Mouse (Mus musculus) monocyte, adult 2 months (primary cell): Measurements from ENCODE around the gene Kcnip3.

Experiments used
- DNase-seq, 2 experiments: peaks; one replicate each; pipeline ENCODE4 v3.0.0; 2022; ENCODE audit warnings: low spot score in 2 of 2, low read depth in 1 of 2

Kcnip3 gene

DNA sequence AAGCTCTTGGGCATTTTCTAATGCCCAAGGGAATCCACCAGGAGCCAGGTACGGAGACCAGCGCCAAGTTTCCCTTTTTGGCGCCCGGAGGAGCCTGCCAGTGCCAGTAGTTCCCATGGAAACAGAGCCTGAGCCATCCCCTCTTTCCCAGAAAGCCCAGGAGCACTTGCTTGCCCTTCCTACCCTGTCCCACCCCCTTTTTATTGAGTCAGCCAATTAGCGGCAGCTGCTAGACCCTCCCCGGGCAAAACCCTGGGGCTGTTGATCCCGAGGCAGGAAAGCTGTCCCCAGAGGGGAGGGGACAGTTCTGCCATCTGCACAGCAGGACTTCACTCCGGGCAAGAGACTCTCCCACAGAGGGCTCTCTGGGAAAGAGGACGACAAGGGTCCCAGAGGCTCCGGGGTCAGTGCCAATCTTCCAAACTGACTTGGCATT is at the start of gene Kcnip3:
Gene Kcnip3, minus strand, starts transcription at position 89 of the 436 bp plus-strand sequence.
- no peak for DNase-seq

- DNase-seq = peak in 1 of 2 experiments; percentile 35
Measured at GRCm38 (mm10) chr2:127559070-127559966, 37.4 kb upstream of the Kcnip3 start.

DNA sequence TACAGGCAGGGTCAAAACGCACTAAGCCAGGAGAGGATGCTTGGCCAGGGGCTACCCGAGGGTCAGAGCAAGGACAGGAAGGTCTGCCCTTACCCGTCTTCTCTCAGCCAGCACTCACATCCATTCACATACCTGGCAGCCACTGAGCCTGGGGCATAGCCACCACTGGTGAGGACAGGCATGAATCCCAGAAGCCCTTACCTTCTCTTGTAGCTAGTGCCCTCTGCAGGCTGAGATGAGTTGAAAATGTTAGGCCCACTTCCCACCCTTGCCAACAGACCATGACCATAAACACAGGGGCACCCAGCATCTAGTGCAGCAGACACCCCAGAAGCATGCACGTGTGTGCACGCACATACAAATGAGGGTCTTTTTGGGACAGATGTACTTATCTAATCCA is 29.2 kb upstream of the Kcnip3 start:
- DNase-seq = no peak

GRCm38 (mm10) chr2:127550446-127550845 is 28.6 kb upstream of the Kcnip3 start:
- DNase-seq = no peak

- no peak for DNase-seq
Measured at GRCm38 (mm10) chr2:127549711-127550110, 27.8 kb upstream of the Kcnip3 start.

DNA sequence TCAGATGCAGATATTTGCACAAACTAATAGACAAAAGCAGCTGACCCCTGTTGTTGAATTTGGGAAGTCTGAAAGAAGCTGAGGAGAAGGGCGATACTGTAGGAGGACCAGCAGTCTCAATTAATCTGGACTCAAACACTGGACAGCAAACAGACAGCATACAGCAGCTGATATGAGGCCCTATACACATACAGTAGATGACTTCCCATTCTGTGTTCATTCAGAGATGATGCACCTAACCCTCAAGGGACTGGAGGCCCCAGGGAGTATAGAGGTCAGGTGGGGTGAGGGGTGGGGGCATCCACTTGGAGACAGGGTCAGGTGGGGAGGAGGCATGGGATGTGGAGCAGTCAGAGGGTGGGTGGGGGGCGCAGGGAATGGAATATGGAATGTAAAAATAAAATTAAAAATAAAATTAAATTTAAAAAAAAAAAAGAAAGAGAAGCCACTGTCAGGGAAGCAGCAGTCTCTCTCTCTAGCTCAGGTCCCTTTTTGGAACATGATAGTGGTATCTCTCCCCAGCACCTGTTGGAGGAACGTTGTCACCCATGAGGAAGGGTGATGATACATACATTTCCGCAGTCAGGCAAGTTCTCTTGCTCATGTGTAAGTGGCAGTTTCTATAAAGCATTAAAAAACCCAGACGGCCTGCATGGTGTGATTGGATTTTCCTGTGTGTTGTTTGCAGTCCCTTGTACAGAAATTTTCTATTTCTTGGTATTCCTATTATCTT is 26.6 kb upstream of the Kcnip3 start:
- DNase-seq = no peak

GRCm38 (mm10) chr2:127541697-127542096 is 19.8 kb upstream of the Kcnip3 start:
- no peak for DNase-seq

DNA sequence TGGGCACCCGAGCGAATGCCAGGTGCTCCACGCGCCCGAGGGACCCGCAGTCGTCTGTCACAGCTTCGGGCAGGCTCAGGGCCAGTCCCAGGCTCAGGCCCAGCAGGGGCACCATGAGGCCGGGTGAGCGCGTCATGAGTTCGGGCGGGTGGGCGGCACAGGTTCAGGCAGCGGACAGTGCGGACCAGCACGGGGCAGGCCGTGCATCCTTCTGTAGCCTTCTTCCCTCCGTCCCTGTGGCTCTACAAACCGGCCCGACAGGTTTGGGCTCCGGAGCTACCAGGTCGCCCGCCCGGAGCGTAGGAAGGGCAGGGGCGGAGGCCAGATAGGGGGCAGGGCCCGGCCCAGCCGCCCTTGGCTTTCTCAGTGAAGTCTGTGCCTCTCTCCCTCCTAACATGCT is 19.3 kb upstream of the Kcnip3 start, which contains the start of gene Prom2:
Gene Prom2, minus strand, starts transcription at position 283 of the 400 bp plus-strand sequence.
- no peak for DNase-seq

DNA sequence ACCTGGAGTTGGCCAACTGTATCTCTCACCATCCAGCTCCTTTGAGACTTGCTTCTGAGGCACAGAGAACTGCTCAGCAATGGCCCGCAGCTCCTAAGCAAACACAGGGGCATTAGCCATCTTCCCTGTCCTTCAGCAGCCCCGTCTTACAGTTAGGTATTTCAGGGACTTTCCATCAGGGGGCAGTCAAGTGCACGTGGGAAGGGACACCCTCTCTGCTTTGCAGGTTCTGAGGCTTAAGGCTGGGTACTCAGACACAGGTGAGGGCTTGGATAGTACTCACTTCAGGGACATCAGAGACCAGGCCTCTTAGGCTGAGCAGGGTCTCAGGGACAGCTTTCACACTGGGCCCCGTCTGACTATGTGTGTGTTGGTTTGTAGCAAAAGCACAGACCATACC is 17.6 kb upstream of the Kcnip3 start:
- no peak for DNase-seq

DNA sequence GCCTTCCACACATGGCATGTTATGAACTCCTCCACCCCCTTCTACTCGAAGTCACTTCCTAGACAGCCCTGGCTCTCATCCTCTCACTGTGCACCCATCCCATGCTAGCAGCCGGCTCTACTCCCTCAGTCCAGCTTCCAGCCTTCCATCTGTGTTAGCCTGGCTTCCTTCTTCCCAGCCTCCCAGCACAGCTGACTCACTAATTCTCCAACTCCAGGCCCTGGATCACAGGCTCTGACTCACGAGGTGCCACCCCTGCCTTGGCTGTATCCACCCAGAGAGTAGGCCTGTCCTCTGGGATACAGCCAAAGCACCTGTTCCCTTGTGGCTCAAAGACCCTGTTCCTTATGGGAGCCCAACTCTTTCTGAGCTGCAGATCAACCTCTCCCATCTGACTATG is 15.7 kb upstream of the Kcnip3 start:
- no peak for DNase-seq

- no peak for DNase-seq
Measured at GRCm38 (mm10) chr2:127535363-127535762, 13.5 kb upstream of the Kcnip3 start.

DNA sequence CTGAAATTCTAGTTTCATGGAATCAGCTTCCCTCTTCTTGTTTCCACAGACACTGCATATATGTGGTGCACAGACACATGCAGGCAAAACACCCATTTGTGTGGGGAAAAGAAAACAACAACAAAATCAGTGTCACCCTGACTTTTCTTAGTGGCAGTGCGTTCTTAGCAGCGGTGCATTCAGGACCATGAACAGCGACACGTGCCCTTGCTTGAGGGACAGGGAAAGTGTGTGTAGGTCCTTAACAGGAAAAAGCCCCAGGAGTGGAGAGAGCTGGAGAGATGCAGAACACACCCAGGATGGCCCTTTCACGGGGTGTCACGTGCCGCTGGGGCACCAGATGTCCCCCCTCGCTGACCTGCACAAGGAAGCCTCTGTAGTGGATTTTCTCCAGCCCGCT is 10.5 kb upstream of the Kcnip3 start:
- DNase-seq = no peak

GRCm38 (mm10) chr2:127531592-127531991 is 9.7 kb upstream of the Kcnip3 start:
- DNase-seq = no peak

DNA sequence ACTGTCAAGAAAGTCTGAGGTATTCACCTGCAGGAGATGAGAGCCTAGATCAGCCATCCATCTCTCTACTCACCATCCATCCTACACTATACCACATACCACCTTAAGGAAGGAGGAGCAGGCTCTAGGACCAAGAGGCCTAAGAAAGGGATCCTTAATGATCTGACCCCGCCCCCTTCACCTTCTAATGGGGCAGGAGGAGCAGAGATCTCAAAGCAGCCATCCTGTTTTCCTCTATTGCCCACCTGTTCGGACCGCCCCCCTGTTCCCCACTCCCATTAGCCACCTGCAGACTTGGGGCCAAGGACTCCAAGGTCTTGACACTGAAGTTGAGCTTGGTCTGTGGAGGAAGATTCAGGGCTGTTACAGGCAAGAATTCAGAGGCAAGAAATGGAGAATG is 8.5 kb upstream of the Kcnip3 start:
- no peak for DNase-seq

DNA sequence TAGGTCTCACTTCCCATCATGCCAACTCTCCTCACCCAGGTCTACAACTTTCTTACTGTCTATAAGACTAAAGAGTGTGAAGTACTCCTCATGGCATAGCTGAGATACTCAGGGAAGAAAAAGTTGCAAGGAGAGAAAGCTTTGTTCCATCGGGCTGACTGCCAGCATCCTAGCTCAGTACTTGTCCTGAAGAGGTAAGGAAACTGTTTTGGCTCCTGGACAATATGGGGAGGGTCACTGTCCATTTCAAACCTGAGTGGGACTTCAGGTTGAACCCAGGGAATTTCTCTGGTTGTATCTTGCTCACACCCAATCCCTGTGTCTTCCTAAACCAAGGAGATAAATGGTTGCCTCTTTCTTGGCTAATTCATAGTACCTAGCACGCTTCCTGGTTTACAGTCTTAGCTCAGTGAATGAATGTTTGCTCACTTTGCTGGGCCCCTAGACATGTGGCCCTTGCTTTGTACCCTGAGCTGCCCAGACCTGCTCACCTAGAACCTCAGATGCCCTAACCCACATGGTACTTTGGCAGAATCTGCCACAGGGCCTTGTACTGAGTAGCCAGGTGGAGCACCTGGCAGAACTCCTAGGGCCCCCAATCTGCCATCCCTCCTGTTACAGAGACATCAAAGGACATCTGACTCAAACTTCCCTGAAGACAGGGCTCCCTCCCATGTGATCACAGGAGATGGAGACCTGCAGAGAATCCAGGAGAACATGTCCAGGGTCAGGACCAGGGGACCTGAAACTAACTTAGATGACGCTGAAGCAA is 3.3 kb upstream of the Kcnip3 start:
- no peak for DNase-seq

DNA sequence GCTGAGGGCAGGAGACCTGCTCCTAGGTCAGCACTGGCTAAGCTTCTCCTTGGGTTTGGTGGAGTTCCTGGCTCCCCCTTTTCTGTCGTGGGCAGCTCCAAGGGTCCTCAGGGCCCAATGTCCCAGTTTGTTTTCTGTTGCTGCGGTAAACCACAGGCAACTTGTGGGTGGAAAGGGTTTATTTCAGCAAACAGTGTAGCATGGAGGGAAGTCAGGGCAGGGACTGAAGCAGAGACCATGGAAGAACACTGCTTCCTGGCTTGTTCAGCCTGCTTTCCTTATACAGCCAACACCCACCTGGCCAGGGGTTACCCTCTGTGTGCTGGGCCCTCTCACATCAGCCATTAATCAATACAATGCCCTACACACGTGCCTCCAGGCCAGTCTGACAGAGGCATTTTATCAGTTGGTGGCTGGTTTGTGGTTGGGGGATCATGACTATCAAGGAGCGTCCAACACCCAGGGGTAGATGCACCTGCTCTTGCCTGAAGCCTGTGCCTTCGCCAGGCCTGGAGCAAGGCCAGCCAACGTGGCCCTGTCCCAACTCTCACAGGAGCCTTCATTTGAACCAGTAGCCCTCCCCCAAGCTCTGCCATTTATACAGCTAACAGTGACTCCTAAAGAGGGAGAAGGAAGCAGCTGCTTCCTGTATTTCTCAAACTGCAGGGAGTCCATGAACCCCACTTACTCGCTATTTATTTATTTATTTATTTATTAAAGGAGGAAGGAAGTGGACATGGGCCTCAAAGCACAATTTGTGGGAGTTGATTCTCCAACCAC is 2.2 kb upstream of the Kcnip3 start:
- DNase-seq = no peak

DNA sequence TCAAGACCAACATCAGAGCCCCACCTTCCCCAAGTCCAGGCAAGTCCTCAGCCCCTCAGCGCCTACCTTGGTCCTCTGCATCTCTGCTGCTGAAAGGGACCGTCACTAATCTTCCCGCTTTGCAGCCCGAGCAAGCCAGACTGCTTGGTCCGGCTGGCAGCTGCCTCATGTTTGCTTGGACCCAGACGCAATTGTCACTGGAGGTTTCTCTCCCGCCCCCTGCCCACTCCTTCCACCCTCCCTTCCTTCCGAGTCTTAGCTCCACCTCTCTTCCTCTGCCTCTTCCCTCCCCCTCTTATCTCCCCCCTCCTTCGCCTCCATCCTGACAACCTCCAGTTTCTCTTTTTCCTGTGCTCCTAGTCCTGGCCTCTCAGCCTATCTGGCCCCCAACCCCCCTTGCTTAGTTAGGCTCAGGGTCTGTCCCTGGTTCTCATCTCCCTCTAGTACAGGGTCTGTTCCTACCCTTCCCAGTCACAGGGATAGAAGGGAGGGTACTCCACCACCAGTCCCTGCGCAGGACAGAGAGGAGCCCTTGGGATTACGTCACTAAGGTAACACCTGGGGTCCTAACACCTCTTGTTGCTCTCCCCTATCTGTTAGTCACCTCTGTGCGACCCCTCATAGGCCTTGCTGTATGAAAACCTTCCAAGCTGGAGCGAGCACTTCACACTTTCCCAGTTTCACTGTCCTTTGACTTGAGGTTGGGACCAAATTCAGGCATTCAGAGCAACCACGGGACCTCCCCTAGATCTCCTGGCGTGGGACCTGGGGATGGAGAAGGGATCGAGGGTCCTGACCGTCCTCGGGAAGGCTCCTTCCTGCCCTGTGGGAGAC is 505 bp downstream of the Kcnip3 start:
- no peak for DNase-seq

GRCm38 (mm10) chr2:127520123-127520522 is 1.8 kb downstream of the Kcnip3 start:
- no peak for DNase-seq

- DNase-seq = no peak
Measured at GRCm38 (mm10) chr2:127519308-127519707, 2.6 kb downstream of the Kcnip3 start.

- DNase-seq = no peak
Measured at GRCm38 (mm10) chr2:127518831-127519230, 3.1 kb downstream of the Kcnip3 start.
